Mouse (Mus musculus) ES-E14 (cell line): ENCODE measurements around the gene Hes7. TPM values are rescaled to one million over a fixed set of nuclear protein-coding genes. Genes with fewer than 3 reads are reported as not detected.

ENCODE experiments used
- DNase-seq: peaks from one replicate; pipeline ENCODE4 v3.0.0-alpha.2; 2013; ENCODE audit warnings: low read depth, low spot score
- H3K27ac ChIP-seq: 2 replicates; pipeline ENCODE4 v1.5.1; 2012; ENCODE audit warnings: low read depth, mild to moderate bottlenecking, low read length, moderate library complexity, mixed read lengths; ENCODE audit not compliant: poor library complexity, insufficient read depth, severe bottlenecking
- H3K36me3 ChIP-seq: 2 replicates; pipeline ENCODE4 v1.6.1; 2012; ENCODE audit warnings: mild to moderate bottlenecking, low read length, moderate library complexity, mixed read lengths; ENCODE audit not compliant: control insufficient read depth, poor library complexity, insufficient read depth, severe bottlenecking
- H3K4me1 ChIP-seq, 2 experiments: fragments of 150-350 bp in 1 of 2; sonication (generic) in 1 of 2; 2 replicates each; pipeline ENCODE4 v1.6.1; 2012; ENCODE audit warnings: low read length in 2 of 2, mild to moderate bottlenecking in 1 of 2, mixed read lengths in 1 of 2; ENCODE audit not compliant: control insufficient read depth in 2 of 2, insufficient read depth in 2 of 2, poor library complexity in 1 of 2
- H3K4me3 ChIP-seq, 2 experiments: fragments of 150-350 bp in 1 of 2; sonication (generic) in 1 of 2; 2 replicates each; pipeline ENCODE4 v1.5.1; 2012; ENCODE audit warnings: low read length in 2 of 2, low read depth in 1 of 2, mild to moderate bottlenecking in 1 of 2, mixed read lengths in 1 of 2; ENCODE audit not compliant: insufficient read depth in 1 of 2, poor library complexity in 1 of 2, severe bottlenecking in 1 of 2
- H3K9ac ChIP-seq: 2 replicates; pipeline ENCODE4 v1.6.1; 2012; ENCODE audit warnings: low read depth, mild to moderate bottlenecking, low read length, mixed read lengths; ENCODE audit not compliant: poor library complexity, insufficient read depth, severe bottlenecking
- H3K9me3 ChIP-seq: fragments of 150-350 bp; sonication (generic); 2 replicates; pipeline ENCODE4 v1.6.1; 2012; ENCODE audit warnings: low read depth, mild to moderate bottlenecking, low read length; ENCODE audit not compliant: control insufficient read depth, insufficient read depth
- CHD2 ChIP-seq: IDR thresholded peaks from 2 replicates; pipeline ENCODE4 v1.6.1; 2014; ENCODE audit warnings: mild to moderate bottlenecking, low read depth, low read length, inconsistent platforms
- HCFC1 ChIP-seq: IDR thresholded peaks from 2 replicates; pipeline ENCODE4 v1.6.1; 2012; ENCODE audit warnings: low read length, inconsistent platforms, borderline replicate concordance; ENCODE audit not compliant: insufficient read depth
- MAFK ChIP-seq: IDR thresholded peaks from 2 replicates; pipeline ENCODE4 v1.6.1; 2014; ENCODE audit warnings: mild to moderate bottlenecking, low read depth, low read length, inconsistent platforms; ENCODE audit not compliant: insufficient read depth
- ZC3H11A ChIP-seq: IDR thresholded peaks from 2 replicates; pipeline ENCODE4 v1.6.1; 2012; ENCODE audit warnings: low read depth, mild to moderate bottlenecking, inconsistent platforms, low read length, borderline replicate concordance
- ZNF384 ChIP-seq: IDR thresholded peaks from 2 replicates; pipeline ENCODE4 v1.6.1; 2012; ENCODE audit warnings: low read depth, low read length, inconsistent platforms
- in situ Hi-C, 2 experiments: fragments of 600-800 bp; cut with MboI; formaldehyde crosslinking; loops; one replicate each; pipeline ENCODE4 v1.15.1; 2025; ENCODE audit warnings: low sequenced_read_pairs in 2 of 2, inconsistent platforms in 1 of 2; ENCODE audit not compliant: unreplicated experiment in 2 of 2
- total RNA-seq: library from RNA; depleted of rRNA; stranded (reverse); fragments of 300-350 nt; gene quantifications from 2 replicates; pipeline ENCODE4 v1.2.3, GENCODE M21; 2012

Hes7 gene
- total RNA-seq, 1 experiment: not detected

DNA sequence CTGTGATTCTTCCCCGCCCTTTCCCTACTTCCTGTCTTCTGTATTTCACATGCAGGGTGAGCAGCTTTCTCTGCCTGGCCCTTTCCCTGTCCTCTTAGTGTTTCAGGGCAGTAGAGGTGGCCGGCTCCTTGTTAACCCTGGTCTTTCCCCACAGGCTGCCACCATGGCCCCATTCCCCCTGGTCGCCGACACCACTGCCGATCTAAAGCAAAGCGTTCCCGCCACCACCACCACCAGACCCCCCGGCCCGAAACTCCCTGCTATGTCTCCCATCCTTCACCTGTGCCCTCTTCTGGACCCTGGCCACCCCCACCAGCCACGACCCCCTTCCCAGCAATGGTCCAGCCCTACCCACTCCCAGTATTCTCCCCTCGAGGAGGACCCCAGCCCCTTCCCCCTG is 13.9 kb upstream of the Hes7 start:
- TF ChIP-seq HCFC1 (no peak), MAFK (no peak), ZNF384 (no peak), CHD2 (no peak), ZC3H11A (no peak)
- peaks cover 2 to 7% of the 10 kb centered on the region in 2 experiments; a peak in 1 of 4 replicates for H3K4me1 ChIP-seq
- in situ Hi-C loops: no loop called here
- H3K9ac ChIP-seq: no peak overlapping the region
- H3K36me3 ChIP-seq: peaks cover 57% of the 10 kb centered on the region
- H3K9me3 ChIP-seq: no peaks in the 10 kb centered on the region
- H3K4me3 ChIP-seq: no peak overlapping the region
- no peak overlapping the region for H3K27ac ChIP-seq
- no peak for DNase-seq

DNA sequence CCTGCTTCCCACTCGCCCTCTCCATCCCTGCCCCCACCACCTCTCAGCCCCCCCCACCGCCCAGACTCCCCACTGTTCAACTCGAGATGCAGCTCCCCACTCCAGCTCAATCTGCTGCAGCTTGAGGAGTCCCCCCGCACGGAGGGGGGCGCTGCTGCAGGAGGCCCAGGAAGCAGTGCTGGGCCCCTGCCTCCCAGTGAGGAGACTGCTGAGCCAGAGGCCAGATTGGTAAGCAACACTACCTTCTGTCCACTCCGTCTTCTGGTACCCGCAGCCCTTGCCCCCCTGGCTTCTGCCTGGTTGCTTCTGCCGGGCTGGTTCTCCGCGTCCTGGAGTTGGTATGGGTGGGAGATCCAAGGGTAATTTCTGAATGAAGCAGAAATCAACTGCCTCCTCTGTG is 13.4 kb upstream of the Hes7 start:
- Histone ChIP-seq H3K4me1 (peaks cover 2 to 7% of the 10 kb centered on the region in 2 experiments; a peak in 1 of 4 replicates), H3K27ac (no peak overlapping the region), H3K9me3 (no peaks in the 10 kb centered on the region), H3K4me3 (no peak overlapping the region), H3K9ac (no peak overlapping the region), H3K36me3 (peaks cover 52% of the 10 kb centered on the region)
- no peak for DNase-seq
- in situ Hi-C loops: no loop called here
- TF ChIP-seq HCFC1: no peak
- TF ChIP-seq ZNF384: no peak
- TF ChIP-seq ZC3H11A: no peak
- no peak for TF ChIP-seq MAFK
- TF ChIP-seq CHD2: no peak

DNA sequence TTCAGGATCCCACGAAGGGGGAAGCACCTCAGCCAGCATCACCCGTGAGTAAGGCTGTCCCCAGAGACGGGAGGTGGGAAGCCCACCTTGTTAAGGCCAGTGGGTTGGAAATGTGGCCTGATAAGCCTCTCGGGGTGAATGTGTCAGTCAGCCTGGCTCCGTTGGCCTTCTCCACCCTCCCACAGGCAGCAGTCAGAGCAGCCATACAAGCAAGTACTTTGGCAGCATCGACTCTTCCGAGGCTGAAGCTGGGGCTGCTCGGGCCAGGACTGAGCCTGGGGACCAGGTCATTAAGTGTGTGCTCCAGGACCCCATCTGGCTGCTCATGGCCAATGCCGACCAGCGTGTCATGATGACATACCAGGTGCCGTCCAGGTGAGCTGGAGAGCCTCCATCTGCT is 12.5 kb upstream of the Hes7 start:
- DNase-seq: no peak
- in situ Hi-C loops: no loop called here
- H3K27ac ChIP-seq: no peak overlapping the region
- peaks cover 2 to 7% of the 10 kb centered on the region in 2 experiments; a peak in 1 of 4 replicates for H3K4me1 ChIP-seq
- H3K9ac ChIP-seq: no peak overlapping the region
- peaks cover 43% of the 10 kb centered on the region for H3K36me3 ChIP-seq
- no peak overlapping the region for H3K4me3 ChIP-seq
- TF ChIP-seq CHD2 (no peak), ZC3H11A (no peak), ZNF384 (no peak), MAFK (no peak), HCFC1 (no peak)
- no peaks in the 10 kb centered on the region for H3K9me3 ChIP-seq

DNA sequence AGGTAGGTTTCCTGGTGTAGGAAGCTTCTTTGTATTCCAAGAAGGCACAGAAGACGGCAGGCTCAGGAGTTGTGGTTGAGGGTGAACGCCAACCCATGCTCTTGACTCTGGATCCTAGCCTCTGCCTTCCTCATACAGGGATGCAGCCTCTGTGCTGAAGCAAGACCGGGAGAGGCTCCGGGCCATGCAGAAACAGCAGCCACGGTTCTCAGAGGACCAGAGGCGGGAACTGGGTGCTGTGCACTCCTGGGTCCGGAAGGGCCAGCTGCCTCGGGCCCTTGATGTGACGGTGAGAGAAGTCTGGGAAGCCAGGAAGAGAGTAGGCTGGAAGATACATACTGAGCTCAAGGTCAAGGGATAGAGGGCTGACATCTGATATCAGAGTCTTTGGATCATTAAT is 12.0 kb upstream of the Hes7 start:
- no peak overlapping the region for H3K9ac ChIP-seq
- peaks cover 2 to 7% of the 10 kb centered on the region in 2 experiments; a peak in 1 of 4 replicates for H3K4me1 ChIP-seq
- peaks cover 38% of the 10 kb centered on the region for H3K36me3 ChIP-seq
- H3K27ac ChIP-seq: no peak overlapping the region
- DNase-seq: no peak
- no peak overlapping the region for H3K4me3 ChIP-seq
- H3K9me3 ChIP-seq: no peaks in the 10 kb centered on the region
- in situ Hi-C loops: no loop called here
- TF ChIP-seq MAFK (no peak), ZNF384 (no peak), CHD2 (no peak), HCFC1 (no peak), ZC3H11A (no peak)
